Mouse (Mus musculus) lung, postnatal 4 days (tissue): ENCODE results near the gene Mapk6.
"Not testable (repeated sequence)": the region's sequence is repeated elsewhere in the genome, so short reads cannot be mapped to it uniquely, and the experiment has no call there.

Source experiments
- DNase-seq, 2 experiments: peaks; one replicate each; pipeline ENCODE4 v3.0.0; 2021

Mapk6 gene

DNA sequence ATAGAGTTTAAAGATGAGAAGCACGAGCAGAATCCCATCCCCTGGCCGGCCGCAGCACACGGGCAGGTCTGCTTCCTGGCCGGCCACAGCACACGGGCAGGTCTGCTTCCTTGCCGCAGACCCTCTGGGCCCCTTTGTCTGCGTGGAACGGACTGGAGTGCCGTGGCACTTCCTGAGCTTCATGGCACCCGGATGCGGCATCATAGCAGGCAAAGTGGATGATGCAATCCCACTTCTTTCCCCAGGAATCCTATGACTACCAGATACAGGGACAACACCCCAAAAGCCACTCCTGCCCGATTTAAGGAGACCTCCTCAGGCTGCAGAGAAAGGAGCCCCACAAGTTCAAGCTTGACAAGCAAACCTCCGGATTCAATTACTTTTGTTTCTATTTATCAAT lies 27.0 kb downstream of the Mapk6 start:
- DNase-seq: no peak

DNA sequence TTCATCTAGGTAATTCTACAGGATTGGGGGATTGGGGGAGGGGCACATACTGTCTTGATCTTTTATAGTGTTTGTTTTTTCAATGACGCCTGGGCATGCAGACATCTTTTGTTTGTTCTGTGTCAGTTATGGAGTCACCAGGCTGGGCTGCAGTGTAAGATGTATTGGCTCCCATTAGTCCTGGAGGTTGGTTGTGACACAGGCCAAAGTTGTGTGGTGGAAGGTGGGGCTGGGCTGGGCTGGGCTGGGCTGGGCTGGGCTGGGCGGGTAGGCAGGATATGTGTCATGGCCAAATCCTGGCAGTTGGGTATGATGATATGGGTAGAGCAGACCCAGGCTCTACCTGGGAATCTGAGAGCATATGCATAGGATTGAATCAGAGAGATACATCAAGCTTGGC lies 31.0 kb downstream of the Mapk6 start:
- DNase-seq: no peak

DNA sequence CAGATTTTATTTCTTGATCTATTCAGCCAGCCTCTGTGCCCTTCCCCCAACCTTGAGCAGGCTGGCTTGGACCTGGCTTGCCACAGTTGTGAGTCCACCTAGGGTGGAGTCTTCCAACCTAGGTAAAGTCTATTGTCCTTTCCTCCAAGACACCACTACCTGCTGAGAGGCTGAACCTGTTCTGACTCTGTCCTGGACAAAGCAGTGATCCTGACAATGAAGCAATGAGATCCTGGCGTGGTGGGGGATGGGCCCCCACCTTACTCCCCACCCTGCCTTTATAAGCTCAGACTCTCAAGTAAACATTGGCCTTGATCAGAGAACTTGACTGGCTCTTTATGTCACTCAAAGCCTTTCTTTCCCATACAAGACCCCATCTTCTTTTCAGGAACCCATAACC lies 33.4 kb downstream of the Mapk6 start:
- no peak for DNase-seq

DNA sequence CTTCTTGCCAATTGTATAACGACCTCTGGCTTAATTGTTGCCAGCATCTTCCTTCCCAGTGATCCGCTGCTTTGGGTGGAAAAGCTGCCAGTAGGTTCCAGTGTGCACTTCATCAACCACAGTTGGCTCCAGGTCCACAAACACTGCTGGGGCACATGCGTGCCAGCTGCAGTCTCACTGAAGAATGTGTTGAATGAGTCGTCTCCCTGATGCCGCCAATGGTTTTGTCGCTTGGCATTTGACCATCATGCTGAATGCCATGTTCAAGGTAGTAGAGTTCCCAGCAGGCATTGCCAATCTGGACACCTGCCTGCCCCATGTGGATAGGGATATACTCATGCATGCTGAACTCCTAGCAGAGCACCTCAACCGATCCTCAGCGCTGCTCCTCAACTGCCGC lies 34.2 kb downstream of the Mapk6 start:
- DNase-seq: no peak

DNA sequence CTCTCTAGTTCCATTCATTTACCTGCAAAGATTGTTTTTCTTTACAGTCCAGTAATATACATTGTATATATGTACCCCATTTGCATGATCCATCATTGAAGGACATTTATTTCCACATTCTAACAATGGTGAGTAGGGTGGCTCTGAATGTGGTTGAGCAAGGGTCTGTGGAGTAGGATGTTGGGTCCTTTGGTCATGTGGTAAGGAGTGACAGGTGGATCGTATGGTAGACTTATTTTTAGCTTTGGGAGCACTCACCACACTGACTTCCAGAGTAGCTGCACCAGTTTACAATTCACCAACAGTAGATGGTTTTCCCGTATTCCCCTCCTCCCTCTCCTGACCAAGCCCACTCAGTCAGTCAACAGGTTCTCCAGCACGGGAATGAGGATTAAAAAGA lies 41.0 kb downstream of the Mapk6 start:
- no peak for DNase-seq

DNA sequence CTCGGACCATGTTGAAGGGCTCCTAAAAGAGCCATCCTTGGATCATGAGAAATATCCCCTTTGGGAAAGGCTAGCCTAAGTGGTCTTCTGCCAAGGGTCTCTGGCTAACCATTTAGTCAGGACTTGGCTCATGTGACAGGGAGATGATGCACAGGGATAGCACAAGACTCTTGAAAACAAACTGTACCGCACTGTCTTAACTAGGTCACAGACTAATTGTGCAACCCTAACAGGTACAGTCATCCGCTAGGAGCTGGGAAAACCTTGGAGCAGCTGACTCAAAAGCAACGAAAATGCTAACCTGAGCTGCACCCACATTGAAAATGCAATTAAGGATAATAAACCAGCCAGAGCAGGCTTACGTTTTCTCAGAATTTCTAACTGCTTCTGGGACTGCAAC lies 43.6 kb downstream of the Mapk6 start:
- no peak for DNase-seq

DNA sequence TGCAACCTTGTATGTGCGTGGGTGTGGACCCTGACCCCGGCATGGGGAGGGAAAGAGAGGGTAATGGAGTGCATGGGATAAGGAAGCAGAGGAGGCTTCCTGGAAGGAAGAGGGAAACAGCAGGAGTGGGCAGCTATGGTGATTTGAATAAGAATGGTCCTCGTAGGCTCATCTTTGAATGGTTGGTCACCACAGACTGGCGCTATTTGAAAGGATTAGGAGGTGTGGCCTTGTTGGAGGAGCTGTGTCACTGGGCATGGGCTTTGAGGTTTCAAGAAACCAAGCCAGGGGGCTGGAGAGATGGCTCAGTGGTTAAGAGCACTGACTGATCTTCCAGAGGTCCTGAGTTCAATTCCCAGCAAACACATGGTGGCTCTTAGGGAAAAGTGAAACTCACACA lies 44.6 kb downstream of the Mapk6 start:
- no peak for DNase-seq

DNA sequence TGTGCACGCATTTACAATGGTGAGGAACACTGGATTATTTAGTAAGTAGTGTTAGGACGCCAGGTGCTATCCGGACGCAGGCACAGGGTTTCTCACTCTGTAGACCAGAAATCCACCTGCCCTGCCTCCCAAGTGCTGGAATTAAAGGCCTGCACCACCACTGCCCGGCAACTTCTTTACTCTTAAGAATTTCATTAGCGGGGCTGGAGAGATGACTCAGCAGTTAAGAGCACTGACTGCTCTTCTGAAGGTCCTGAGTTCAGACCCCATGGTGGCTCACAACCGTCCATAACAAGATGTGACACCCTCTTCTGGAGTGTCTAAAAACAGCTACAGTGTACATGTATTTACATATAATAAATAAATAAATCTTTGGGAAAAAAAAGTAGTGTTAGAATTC lies 46.1 kb downstream of the Mapk6 start:
- DNase-seq: not testable (repeated sequence)

DNA sequence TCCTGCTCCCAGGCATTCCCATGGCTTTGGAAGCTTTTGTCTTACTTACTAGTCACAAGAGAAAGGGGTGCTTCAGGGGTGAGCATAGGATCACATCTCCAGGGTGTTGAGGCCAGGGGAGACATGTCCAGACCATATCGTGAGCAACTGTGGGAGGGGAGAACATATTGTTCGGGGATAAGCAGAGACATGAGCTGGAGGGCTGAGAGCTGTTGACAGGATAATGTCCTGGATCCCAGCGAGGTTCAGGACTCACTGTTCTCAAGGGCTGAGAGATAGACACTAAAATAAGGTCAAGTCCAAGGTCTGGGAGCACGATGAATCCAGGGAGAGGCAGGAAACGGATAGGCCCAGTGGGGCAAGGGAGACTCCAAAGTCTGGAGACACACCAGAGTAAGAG lies 46.8 kb downstream of the Mapk6 start:
- no peak for DNase-seq

DNA sequence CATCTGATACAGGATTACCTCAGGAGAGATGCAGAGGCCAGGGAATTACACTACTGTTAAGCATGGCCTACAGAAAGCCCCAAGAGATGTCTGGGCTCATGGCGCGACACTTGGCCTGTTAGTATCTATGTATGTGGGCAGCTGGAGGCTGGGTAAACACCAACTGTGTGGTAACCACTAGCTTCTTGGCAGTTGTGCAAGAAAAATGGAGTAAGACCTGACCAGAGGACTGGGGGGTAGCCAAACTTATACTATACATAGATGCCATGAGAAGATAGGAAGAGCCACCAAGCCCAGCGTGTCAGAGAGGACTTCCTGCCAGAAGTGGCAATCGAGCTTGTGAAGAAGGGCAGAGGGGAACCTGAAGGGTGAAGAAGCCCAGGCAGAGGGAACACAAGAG lies 47.6 kb downstream of the Mapk6 start:
- peak in 1 of 2 experiments; percentile 21 for DNase-seq

DNA sequence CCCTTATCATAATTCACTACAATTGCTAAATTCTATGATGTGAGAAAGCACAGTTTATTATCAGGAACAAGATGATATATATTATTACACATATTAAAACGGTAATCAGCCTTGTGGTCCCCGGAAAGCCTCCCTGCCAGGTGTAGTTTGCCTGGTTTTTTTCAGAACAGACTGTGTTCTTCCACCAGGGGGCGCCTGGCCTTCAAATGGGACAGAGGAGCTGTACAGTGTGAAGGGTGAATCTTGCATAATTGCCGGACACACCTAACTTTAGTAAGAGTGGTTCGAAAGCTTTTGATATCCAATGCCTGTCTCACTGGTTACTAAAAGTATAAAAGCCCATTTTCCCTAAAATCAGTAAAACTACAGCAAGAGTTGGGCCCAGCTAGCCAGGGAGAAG lies 48.1 kb downstream of the Mapk6 start:
- DNase-seq: peak; percentile 66 to 83

DNA sequence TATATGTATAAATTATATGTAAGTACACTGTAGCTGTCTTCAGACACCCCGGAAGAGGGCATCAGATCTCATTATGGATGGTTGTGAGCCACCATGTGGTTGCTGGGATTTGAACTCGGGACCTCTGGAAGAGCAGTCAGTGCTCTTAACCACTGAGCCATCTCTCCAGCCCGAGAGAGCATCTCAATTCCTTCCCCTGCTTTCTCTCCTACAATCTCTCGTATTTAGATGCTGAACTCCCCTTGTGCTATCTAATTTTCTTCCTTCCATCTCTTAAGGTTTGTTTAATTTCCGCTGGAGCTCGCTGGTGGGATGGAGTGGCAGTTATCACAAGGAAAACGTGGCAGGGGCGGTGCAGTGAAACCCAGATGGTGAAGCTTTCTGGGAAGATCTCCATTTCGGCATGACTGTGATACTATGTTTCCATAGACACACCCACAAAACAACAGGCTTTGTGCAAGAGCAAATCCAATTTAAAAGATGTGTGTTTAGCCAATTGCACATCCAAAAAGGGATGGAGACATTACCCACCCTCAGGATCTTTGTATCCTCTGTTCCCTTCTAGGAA lies 52.6 kb downstream of the Mapk6 start:
- DNase-seq: no peak

DNA sequence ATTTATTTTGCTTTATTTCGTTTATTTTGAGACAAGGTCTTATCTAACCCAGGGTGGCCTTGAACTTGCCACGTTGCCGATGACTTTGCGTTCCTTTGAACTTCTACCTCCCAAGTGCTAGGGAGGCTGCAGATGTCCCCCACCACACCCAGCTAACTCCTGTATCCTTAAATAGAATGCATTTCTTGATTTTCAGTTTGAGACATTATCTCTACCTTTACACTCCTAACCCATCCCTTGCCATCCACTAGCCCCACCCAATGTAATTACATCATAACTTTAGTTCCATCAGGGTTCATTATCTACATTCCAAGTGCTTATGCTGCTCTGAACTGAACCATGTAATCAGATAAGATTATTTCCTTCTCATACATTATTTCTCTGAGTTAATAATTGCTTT lies 54.0 kb downstream of the Mapk6 start:
- no peak for DNase-seq

DNA sequence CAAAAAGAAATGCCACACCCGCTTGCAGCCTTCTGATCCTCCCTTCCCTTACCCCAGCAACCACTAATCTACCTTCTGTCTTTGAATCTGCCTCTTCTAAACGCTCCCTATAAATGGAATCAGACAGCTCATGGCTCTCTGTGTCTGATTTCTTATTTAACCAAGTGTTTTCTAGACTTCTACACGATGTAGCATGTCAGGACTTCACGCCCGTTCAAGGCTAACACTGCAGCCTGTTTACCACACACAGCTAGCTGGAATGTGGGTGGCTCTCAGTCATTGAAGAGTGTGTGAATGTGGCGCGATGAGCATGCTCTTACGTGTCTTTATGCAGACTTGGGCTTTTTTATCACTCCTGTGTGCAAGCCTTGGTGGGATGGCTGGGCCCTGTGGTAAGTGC lies 56.7 kb downstream of the Mapk6 start:
- DNase-seq: no peak

DNA sequence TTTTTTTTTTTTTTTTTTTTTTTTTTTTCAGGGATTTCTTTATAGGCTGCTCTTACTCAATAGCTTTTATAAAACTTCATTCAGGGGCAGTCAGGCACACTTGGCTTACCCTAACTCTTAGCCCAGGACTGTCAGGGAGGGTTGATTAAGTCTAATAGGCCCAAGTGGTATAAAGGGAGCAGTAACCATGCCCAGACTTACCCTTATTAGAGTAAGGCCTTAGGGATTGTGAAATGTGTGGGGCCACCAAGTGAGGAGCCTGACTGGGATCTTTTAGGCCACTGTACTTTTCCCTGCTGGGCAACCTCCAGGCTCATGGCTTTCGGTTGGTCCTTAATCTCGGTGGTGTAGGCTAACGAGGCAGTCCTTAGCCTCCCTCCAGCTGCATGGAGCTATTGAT lies 61.2 kb downstream of the Mapk6 start:
- no peak for DNase-seq

DNA sequence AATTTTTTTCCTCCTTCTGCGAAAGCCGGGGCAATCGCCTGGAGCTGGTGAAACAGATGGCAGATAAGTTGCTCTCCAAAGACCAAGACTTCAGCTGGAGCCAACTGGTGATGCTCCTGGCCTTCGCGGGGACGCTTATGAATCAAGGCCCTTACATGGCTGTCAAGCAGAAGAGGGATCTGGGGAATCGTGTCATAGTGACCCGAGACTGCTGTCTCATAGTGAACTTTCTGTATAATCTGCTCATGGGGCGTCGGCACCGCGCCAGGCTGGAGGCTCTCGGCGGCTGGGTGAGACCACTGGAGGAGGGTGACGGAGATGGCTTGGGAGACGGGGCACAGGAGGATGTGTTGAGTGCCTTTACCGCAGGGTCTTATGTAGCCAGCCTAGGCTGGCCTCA lies 61.7 kb downstream of the Mapk6 start:
- DNase-seq: no peak

DNA sequence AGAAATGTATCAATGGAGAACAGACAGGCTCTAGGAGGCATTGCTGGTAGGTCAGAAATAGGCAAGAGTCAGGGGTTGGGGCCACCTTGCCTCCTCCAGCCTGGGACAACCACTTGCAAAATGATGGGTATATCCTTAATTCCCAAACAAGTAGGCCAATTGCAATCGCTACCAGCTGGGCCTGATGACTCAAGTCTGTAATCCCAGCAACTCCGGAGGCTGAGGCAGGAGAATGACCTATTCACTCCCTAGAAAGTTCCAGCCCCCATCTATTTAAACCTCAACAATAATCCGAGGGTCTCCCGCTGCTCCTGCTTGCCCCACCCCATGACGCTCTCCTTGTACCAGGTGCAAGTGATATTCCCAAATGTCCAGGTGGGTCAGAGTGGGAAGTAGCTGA lies 62.3 kb downstream of the Mapk6 start, which contains the start of gene Bcl2l10:
Gene Bcl2l10 (plus strand): TSS at position 301 of the 400 bp plus-strand sequence.
- no peak for DNase-seq

DNA sequence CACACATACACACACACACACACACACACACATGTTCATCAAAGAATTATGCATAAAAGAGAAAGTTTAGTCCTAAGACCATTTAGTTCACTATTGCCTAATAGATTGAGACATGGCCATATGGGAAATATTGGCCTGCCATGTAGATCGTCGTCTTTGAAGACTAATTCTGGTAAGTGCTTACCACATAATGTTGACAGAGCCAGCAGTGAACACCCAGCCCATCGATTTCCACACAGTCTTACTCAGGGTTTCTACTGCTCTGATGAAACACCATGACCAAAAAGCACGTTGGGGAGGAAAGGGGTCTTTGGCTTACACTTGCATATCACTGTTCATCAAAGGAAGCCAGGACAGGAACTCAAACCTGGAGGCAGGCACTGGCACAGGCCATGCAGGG lies 67.4 kb downstream of the Mapk6 start:
- no peak for DNase-seq

DNA sequence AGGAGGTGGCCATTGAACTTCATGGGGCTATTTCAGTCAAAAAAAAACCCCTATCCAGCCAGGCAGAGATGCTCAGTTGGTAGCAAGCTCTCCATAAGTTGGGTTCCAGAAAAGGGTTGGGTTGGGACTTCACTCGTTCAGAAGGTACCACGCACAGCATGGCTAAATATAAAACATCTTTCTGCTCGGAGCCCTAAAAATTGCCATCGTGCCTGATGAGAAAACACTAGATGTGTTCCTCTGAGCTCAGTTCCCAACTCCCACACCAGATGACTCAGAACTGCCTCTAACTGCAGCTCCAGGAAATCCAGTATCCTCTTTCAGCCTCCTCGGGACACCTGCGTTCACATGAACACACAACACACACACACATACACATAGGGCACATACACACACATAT lies 71.8 kb downstream of the Mapk6 start:
- no peak for DNase-seq

DNA sequence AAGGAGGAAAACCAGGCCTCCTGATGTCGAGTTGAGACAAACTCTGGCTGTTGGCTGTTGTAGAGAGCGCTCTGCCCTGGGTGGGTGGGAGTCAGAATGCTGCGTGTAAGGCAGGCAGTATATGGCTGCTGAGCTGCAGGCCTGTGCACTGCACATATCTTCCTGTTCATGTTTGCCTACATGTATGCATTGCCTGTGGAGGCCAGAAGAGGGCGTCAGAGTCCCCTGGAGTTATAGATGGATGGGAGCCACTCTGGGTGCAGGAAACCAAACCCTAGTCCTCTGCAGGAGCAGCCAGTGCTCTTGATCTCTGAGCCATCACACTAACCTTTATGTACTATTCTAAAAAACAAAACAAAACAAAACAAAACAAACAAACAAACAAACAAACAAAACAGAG lies 75.4 kb downstream of the Mapk6 start:
- no peak for DNase-seq

DNA sequence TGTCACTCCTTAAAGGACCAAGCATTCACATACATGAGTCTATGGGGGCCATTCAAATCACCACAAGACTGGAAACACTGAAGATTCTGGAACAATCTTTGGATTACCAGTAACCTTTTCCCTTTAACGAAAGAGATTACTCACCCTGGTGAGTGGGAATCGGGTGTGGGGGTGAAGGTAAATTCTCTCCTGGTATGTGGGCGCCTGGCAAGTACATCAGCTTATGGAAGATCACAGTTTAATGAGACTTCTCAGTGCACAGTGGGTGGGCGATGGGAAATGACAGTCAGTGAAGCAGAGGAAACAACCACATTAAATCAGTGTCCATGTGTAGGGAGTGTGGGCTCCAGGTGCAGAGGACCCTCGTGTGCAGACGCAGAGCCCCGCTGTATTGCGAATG lies 79.0 kb downstream of the Mapk6 start:
- DNase-seq: no peak

DNA sequence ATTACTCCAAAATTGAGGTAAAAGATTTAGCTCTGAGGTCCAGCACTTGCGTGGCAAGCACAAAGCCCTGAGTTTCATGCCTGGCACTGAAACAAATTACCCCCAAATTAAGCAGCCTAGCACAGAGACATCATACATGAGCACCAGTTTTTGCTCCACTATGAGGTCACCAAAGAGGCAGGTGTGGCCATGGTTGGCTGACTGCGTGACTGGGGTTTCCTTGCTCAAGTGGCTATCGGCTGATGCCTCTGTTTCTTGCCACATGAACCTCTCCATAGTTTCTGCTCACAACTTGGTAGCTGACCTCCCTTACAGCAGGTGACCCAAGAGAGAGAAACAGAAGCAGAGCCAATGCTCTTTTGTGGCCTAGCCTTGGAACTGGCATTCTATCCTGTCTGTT lies 81.8 kb downstream of the Mapk6 start:
- no peak for DNase-seq

DNA sequence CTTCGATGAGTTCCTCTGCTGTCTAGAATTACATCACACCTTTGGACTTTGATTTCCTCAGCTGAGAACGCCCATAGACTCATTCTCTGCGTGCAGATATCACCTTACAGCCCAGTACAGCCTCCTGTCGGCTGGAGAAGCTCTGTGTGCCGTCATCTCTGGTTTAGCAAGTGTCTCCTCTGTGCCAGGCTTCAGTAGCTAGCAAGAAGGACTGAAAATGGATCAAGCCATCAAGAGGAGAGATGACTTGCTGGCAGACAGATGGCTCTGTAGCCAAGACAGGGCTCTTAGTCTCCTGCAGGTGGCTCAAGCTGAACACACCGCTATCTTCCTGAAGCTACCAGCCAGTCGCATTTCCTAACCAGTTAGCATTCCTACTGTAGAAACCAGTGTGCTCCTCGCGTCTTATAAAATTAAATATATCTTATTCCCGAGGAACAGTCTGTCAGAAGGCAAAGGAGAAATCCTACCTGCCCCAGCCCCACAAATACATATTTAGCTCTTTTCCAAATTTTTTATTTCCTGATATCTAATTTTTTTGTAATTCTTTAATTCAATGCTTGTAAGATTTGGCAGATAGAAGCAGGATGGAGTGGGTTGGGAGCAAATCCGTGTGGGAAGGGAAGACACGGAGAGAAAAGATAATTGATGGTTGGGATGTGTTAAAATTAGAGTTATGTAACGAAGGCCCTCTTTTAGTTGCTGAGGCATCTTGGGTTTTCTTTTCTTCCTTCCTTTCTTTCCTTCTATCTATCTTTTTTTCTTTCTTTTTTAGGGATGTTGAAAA lies 87.5 kb downstream of the Mapk6 start:
- no peak for DNase-seq

DNA sequence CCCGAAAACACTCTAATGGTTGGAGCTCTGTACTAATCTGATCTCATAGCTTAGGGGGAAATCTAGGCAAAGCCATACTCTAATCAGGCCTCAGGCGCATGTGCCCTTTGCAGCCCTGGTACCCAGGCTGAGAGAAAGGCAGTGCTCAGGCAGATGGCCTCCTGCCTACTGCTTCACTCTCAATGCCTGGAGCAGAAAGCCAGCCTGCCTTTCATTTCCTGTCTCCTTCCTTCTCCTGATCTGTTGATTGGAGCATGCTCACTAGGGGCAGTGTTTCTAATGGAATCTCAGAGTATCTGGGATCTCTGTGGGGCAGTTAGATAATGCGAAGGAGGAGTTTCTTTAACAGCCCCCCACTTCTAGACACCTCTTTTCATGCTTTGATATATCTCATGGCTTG lies 90.4 kb downstream of the Mapk6 start:
- no peak for DNase-seq
